Mouse (Mus musculus) erythroblast, embryonic 14.5 days (primary cell): ENCODE results near the gene Col16a1. TPM values are rescaled to one million over a fixed set of nuclear protein-coding genes. Genes with fewer than 3 reads are reported as not detected.

Experiments used
- H3K27me3 ChIP-seq: 2 replicates; pipeline ENCODE4 v1.6.1; 2012; ENCODE audit warnings: inconsistent platforms; ENCODE audit not compliant: control insufficient read depth
- H3K36me3 ChIP-seq: 2 replicates; pipeline ENCODE4 v1.6.1; 2012; ENCODE audit warnings: mild to moderate bottlenecking, inconsistent platforms; ENCODE audit not compliant: control insufficient read depth
- H3K4me1 ChIP-seq: 2 replicates; pipeline ENCODE4 v1.6.1; 2012; ENCODE audit warnings: inconsistent platforms; ENCODE audit not compliant: control insufficient read depth
- H3K4me3 ChIP-seq: replicated peaks from 2 replicates; pipeline ENCODE3; 2012; ENCODE audit warnings: moderate library complexity, mild to moderate bottlenecking, inconsistent platforms
- H3K9me3 ChIP-seq: 2 replicates; pipeline ENCODE4 v1.6.1; 2012; ENCODE audit warnings: low read length, inconsistent platforms, mixed read lengths; ENCODE audit not compliant: control insufficient read depth
- GATA1 ChIP-seq: IDR thresholded peaks from 2 replicates; pipeline ENCODE4 v1.6.1; 2012; ENCODE audit warnings: low read length, inconsistent platforms, mixed read lengths
- TAL1 ChIP-seq: IDR thresholded peaks from 3 replicates; pipeline ENCODE4 v1.6.1; 2012; ENCODE audit warnings: low read length, inconsistent platforms, mixed read lengths
- polyA plus RNA-seq: library from polyadenylated mRNA; stranded (reverse); fragments of >175 nt; gene quantifications from 2 replicates; pipeline ENCODE4 v1.2.3, GENCODE M21; 2012

Gene Col16a1
- polyA plus RNA-seq, 1 experiment, result not detected

DNA sequence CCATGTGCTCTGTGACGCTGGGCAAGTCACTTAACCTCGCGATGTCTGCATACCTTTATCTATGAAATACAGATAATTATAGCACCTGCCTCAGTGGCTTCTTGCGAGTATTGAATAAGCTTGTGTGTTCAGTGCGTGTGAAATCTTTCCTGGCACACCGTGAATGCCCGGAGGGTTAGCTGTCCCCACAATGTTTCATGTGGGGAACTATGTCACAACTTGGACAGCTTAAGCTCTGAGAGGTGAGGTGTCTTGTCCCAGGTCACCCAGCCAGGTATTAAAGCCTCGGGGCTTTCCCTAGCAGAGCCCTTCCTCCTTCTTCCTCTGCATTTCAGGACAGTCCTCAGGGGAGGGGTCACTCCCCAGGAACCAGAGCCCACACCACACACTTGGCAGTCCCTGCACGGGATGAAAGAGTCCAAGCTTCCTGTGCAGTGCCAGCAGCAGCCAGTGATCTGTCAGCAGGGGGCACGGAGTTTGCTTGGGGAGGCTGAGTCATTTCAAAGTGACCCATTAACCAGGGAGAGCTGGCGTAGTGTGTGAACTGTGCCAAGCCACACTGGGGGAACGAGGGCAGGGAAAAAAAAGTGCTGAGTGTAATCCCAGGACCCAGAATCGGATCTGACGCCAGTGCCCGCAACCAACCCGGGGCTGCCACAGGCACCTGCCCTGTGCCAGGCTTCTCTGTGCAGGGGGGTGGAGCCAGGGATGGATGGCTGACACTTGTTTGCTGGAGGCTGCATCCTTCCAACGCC, 27.3 kb downstream of the Col16a1 start:
- Histone ChIP-seq H3K27me3 (peaks cover 25% of the 10 kb centered on the region), H3K4me3 (no peak overlapping the region), H3K36me3 (no peaks in the 10 kb centered on the region), H3K9me3 (no peaks in the 10 kb centered on the region), H3K4me1 (no peaks in the 10 kb centered on the region)
- TF ChIP-seq TAL1, result no peak
- TF ChIP-seq GATA1, result no peak

DNA sequence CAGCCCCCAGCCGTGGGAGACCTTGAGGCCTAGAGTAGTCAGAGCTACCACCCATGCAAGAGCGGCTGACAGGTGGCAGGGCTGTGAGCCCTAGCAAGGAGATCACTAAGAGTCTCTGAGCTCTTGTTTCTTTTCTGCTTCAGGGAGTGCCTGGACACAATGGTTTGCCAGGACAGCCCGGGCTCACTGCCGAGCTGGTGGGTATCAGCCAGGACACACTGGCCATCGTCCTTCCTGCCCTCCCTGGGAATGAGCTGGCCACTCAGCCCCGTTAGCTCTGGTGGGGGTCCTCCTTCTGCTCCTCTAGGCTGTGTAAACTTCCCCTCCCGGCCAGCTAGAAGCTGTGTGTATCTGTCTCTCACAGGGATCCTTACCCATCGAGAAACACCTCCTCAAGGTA, 29.2 kb downstream of the Col16a1 start:
- no peaks in the 10 kb centered on the region for H3K36me3 ChIP-seq
- H3K27me3 ChIP-seq, result peaks cover 28% of the 10 kb centered on the region
- TF ChIP-seq GATA1 (no peak), TAL1 (no peak)
- no peaks in the 10 kb centered on the region for H3K9me3 ChIP-seq
- H3K4me3 ChIP-seq, result no peak overlapping the region
- no peaks in the 10 kb centered on the region for H3K4me1 ChIP-seq

DNA sequence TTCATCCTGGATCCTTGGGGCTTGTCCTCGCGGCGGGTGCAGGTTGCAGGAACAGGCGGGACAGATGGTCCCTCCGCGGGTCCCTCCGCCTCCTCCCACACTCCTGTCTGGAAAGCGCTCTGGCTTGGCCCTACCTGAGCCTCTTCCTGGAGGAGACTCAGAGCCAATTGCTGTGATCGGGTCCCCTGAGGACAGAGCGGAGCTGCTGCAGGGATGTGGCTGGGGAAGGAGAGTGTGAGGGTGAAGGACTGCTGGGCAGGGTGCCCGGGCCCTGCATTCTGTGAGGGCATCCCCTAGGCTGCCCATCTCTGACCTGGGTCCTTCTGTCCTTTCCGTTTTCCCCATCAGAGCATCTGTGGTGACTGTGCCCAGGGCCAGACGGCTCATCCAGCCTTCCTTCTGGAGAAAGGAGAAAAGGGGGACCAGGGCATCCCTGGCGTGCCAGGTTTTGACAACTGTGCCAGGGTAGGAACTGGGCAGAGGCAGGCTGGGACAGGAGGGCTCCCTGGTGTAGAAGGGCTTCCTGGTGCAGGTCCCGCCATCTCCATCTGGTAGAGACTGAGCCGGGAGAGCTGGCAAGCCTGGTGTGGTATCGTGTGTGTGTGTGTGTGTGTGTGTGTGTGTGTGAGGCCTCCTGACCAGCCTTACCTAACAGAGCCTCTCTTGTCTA, 31.3 kb downstream of the Col16a1 start:
- H3K4me3 ChIP-seq, result no peak overlapping the region
- H3K4me1 ChIP-seq, result no peaks in the 10 kb centered on the region
- no peak for TF ChIP-seq TAL1
- no peak for TF ChIP-seq GATA1
- no peaks in the 10 kb centered on the region for H3K36me3 ChIP-seq
- no peaks in the 10 kb centered on the region for H3K9me3 ChIP-seq
- H3K27me3 ChIP-seq, result peaks cover 29% of the 10 kb centered on the region

DNA sequence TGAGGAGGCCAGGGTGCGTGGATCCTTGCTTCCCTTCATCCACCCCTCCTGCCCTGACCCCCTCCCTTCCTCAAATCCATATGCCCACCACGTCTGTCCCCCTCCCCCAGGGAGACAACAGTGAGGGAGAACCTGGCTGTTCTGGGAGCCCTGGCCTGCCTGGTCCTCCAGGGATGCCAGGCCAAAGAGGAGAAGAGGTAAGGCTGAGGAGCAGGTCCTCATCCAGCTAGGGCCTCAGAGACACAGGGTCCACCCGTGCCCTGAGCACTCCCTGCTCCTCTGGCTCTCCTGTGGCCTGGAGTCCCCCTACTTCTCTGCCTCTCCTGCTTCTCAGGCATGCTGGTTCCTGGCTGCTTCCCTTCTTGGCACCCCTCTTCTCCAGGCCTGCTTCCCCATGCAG, 31.9 kb downstream of the Col16a1 start:
- peaks cover 29% of the 10 kb centered on the region for H3K27me3 ChIP-seq
- H3K36me3 ChIP-seq, result no peaks in the 10 kb centered on the region
- no peaks in the 10 kb centered on the region for H3K4me1 ChIP-seq
- H3K9me3 ChIP-seq, result no peaks in the 10 kb centered on the region
- H3K4me3 ChIP-seq, result no peak overlapping the region
- no peak for TF ChIP-seq GATA1
- no peak for TF ChIP-seq TAL1

- Histone ChIP-seq H3K27me3 (peaks cover 25% of the 10 kb centered on the region), H3K9me3 (no peaks in the 10 kb centered on the region), H3K4me1 (no peaks in the 10 kb centered on the region), H3K36me3 (no peaks in the 10 kb centered on the region), H3K4me3 (no peak overlapping the region)
- TF ChIP-seq TAL1 (no peak), GATA1 (no peak)
Observed at GRCm38 (mm10) chr4:130081345-130082190, 33.9 kb downstream of the Col16a1 start.

DNA sequence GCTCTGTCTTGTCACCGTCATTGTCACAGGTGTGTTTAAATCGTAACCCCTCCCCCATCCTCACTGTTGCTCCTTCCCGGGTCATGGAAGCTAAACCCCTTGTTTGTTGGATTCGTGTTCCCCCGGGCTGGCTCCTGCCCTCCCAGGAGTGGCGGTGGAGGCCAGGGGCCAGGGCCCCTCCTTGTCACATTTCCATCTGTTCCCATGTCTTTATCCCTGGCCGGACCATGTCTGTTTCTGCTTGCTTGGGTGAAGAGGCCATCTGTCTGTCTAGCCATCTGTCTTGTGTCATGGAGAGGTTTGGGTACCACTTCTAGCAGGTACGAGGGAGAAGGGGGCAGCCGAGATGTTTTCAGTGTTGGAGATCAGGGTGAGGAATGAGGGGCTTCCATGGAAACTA, 34.6 kb downstream of the Col16a1 start:
- peaks cover 21% of the 10 kb centered on the region for H3K27me3 ChIP-seq
- no peaks in the 10 kb centered on the region for H3K4me1 ChIP-seq
- TF ChIP-seq GATA1, result no peak
- no peaks in the 10 kb centered on the region for H3K36me3 ChIP-seq
- H3K9me3 ChIP-seq, result no peaks in the 10 kb centered on the region
- no peak overlapping the region for H3K4me3 ChIP-seq

DNA sequence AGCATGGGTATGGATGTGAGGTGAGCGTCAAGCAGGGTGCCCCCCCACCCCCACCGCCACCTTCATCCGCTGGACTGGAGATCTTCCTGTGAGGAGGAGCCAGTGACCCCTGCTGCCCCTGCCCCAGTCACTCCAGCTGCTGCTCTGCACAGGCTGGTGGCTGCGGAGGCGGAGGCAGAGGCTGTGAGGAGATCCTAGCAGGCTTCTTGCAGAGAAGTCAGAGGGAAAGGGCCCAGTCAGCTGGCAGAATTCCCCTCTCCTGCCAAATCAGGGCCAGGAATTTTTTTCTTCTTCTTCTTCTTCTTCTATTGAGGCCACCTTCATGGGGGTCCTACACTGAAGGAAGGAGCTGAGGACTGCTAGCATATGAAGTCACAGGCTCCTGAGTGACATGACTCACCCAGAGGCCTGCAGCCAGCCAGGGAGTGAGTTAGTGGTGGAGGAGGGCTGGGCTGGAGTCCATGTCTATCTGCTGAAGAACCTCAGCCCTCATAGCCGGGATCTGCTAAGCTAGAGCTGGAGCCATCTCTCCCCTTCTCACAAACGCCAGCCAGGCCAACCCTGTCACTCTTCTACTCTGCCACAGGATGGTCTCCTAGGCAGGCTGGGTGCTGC, 36.8 kb downstream of the Col16a1 start:
- Histone ChIP-seq H3K4me1 (no peaks in the 10 kb centered on the region), H3K9me3 (no peaks in the 10 kb centered on the region), H3K36me3 (no peaks in the 10 kb centered on the region), H3K4me3 (no peak overlapping the region), H3K27me3 (peaks cover 7% of the 10 kb centered on the region)
- TF ChIP-seq TAL1 (no peak), GATA1 (no peak)

- no peaks in the 10 kb centered on the region for H3K4me1 ChIP-seq
- no peaks in the 10 kb centered on the region for H3K36me3 ChIP-seq
- H3K4me3 ChIP-seq, result no peak overlapping the region
- peaks cover 4% of the 10 kb centered on the region for H3K27me3 ChIP-seq
- no peaks in the 10 kb centered on the region for H3K9me3 ChIP-seq
- TF ChIP-seq TAL1 (no peak), GATA1 (no peak)
Observed at GRCm38 (mm10) chr4:130085246-130085820, 37.7 kb downstream of the Col16a1 start.
